16 mouse cellular contexts compared by ENCODE assay signal in genomic region chr6:48063940-48064339, GRCm38 (mm10). TPM values are rescaled to one million over a fixed set of nuclear protein-coding genes. Genes with fewer than 3 reads are reported as not detected.
DNase-seq lines count a peak whose midpoint lies in the region; ATAC-seq and TF ChIP-seq lines count a peak whose summit lies in the region.
"Had no signal": no experiment of that assay in that cellular context is flagged by ENCODE, and none has a peak within 500 bp of the region (broad histone marks: within the 10 kb centered on the region; RNA-seq: fewer than 3 reads in every experiment).

No protein-coding gene starts in this region.

- H3K27ac ChIP-seq in hindbrain, postnatal 0 days: no peak overlapping the region
- H3K27ac ChIP-seq in hindbrain, embryonic 14.5 days: no peak overlapping the region
- H3K27ac ChIP-seq in ES-E14 (ENCODE audit: insufficient read depth, low read depth, low read length, poor library complexity, severe bottlenecking): no peak overlapping the region
- H3K27ac ChIP-seq in midbrain, embryonic 15.5 days: no peak overlapping the region
- H3K27ac ChIP-seq: layer of hippocampus, adult 2 months had no signal

- no peaks in the 10 kb centered on the region for H3K27me3 ChIP-seq in hindbrain, postnatal 0 days (ENCODE audit: insufficient read depth, low read length)
- no peaks in the 10 kb centered on the region for H3K27me3 ChIP-seq in hindbrain, embryonic 14.5 days (ENCODE audit: control insufficient read depth, insufficient read depth, low read length)
- no peaks in the 10 kb centered on the region for H3K27me3 ChIP-seq in megakaryocyte, embryonic 14.5 days (replicated peaks)
- H3K27me3 ChIP-seq in midbrain, embryonic 15.5 days (replicated peaks): no peaks in the 10 kb centered on the region

- DNase-seq in hindbrain, postnatal 0 days (ENCODE audit: low spot score): no peak
- no peak for DNase-seq in hindbrain, embryonic 14.5 days (ENCODE audit: low spot score)
- DNase-seq in ES-E14 (ENCODE audit: low read depth, low spot score): no peak
- no peak for DNase-seq in cerebellum, postnatal 14 days
- no peak for DNase-seq in liver
- DNase-seq: adrenal gland, adult 8-10 months; cerebellum, adult 9-10 months; heart, postnatal 14 days; kidney, adult 2 months; lung, postnatal 36 days; thymus, postnatal 4 days had no signal

- no peaks in the 10 kb centered on the region for H3K9me3 ChIP-seq in hindbrain, postnatal 0 days (ENCODE audit: low read length)
- H3K9me3 ChIP-seq in hindbrain, embryonic 14.5 days (ENCODE audit: control insufficient read depth, low read length): no peaks in the 10 kb centered on the region
- no peaks in the 10 kb centered on the region for H3K9me3 ChIP-seq in megakaryocyte, embryonic 14.5 days
- H3K9me3 ChIP-seq in ES-E14 (ENCODE audit: control insufficient read depth, insufficient read depth, low read depth, low read length): no peaks in the 10 kb centered on the region
- no peaks in the 10 kb centered on the region for H3K9me3 ChIP-seq in midbrain, embryonic 15.5 days

- H3K9ac ChIP-seq in hindbrain, postnatal 0 days (replicated peaks; ENCODE audit: low read length): no peak overlapping the region
- H3K9ac ChIP-seq in hindbrain, embryonic 14.5 days: no peak overlapping the region
- H3K9ac ChIP-seq in ES-E14 (ENCODE audit: insufficient read depth, low read depth, low read length, poor library complexity, severe bottlenecking): peak overlapping the region; percentile 69
- no peak overlapping the region for H3K9ac ChIP-seq in midbrain, embryonic 15.5 days

- H3K4me3 ChIP-seq in hindbrain, postnatal 0 days (ENCODE audit: low read length): no peak overlapping the region
- no peak overlapping the region for H3K4me3 ChIP-seq in hindbrain, embryonic 14.5 days (replicated peaks; ENCODE audit: low read length)
- peak overlapping the region; percentile 56 for H3K4me3 ChIP-seq in megakaryocyte, embryonic 14.5 days (replicated peaks)
- peak overlapping the region; percentile 69 to 72 for H3K4me3 ChIP-seq in ES-E14 (ENCODE audit: insufficient read depth in 1 of 2, low read depth in 1 of 2, low read length in 2 of 2, poor library complexity in 1 of 2, severe bottlenecking in 1 of 2)
- no peak overlapping the region for H3K4me3 ChIP-seq in midbrain, embryonic 15.5 days
- H3K4me3 ChIP-seq: layer of hippocampus, adult 2 months had no signal

- no peaks in the 10 kb centered on the region for H3K4me1 ChIP-seq in hindbrain, postnatal 0 days (ENCODE audit: insufficient read depth, low read length)
- no peaks in the 10 kb centered on the region for H3K4me1 ChIP-seq in hindbrain, embryonic 14.5 days (replicated peaks; ENCODE audit: control insufficient read depth, insufficient read depth, low read length)
- H3K4me1 ChIP-seq in megakaryocyte, embryonic 14.5 days: peaks cover 18% of the 10 kb centered on the region
- H3K4me1 ChIP-seq in ES-E14 (ENCODE audit: control insufficient read depth in 2 of 2, insufficient read depth in 2 of 2, low read length in 2 of 2, poor library complexity in 1 of 2): peaks cover 0 to 6% of the 10 kb centered on the region in 2 experiments; a peak in 3 of 4 replicates
- no peaks in the 10 kb centered on the region for H3K4me1 ChIP-seq in midbrain, embryonic 15.5 days

- peak; percentile 18 for ATAC-seq in hindbrain, postnatal 0 days
- ATAC-seq in hindbrain, embryonic 14.5 days (ENCODE audit: low FRiP score): no peak
- ATAC-seq in megakaryocyte, adult 5-6 weeks (ENCODE audit: poor library complexity, severe bottlenecking): no peak
- ATAC-seq in midbrain, embryonic 15.5 days (replicated peaks): peak; percentile 34

- no peak overlapping the region for H3K4me2 ChIP-seq in hindbrain, postnatal 0 days (ENCODE audit: low read depth, low read length)
- H3K4me2 ChIP-seq in hindbrain, embryonic 14.5 days (replicated peaks): no peak overlapping the region
- H3K4me2 ChIP-seq in midbrain, embryonic 15.5 days: no peak overlapping the region
- H3K4me2 ChIP-seq: liver, embryonic 11.5 days had no signal

- in situ Hi-C loops in ES-E14 (cut with MboI; ENCODE audit: low sequenced_read_pairs in 2 of 2, unreplicated experiment in 2 of 2): no loop called here

- TF ChIP-seq CTCF in hindbrain, postnatal 0 days (IDR thresholded peaks at IDR 0.05; ENCODE audit: low read depth): no peak

- WGBS in hindbrain, postnatal 0 days: 96% methylated on average over 28 of the region's 28 CpGs
- WGBS in hindbrain, embryonic 14.5 days: 95% methylated on average over 28 of the region's 28 CpGs
- 95% methylated on average over 28 of the region's 28 CpGs for WGBS in midbrain, embryonic 15.5 days

- H3K36me3 ChIP-seq in hindbrain, postnatal 0 days (ENCODE audit: insufficient read depth, low read length): peaks cover 50% of the 10 kb centered on the region
- peaks cover 79% of the 10 kb centered on the region for H3K36me3 ChIP-seq in hindbrain, embryonic 14.5 days (replicated peaks; ENCODE audit: control insufficient read depth, insufficient read depth)
- peaks cover 78% of the 10 kb centered on the region for H3K36me3 ChIP-seq in megakaryocyte, embryonic 14.5 days (replicated peaks; ENCODE audit: low read length)
- peaks cover 9% of the 10 kb centered on the region for H3K36me3 ChIP-seq in ES-E14 (ENCODE audit: control insufficient read depth, insufficient read depth, low read length, poor library complexity, severe bottlenecking)
- H3K36me3 ChIP-seq in midbrain, embryonic 15.5 days (replicated peaks): peaks cover 31% of the 10 kb centered on the region

TF ChIP-seq in ES-E14, 5 proteins besides CTCF, POLR2A, EP300 and RAD21:
- TF ChIP-seq MAFK (IDR thresholded peaks at IDR 0.05; ENCODE audit: insufficient read depth, low read depth, low read length): no peak

RNA-seq across cellular contexts. Expression of gene Zfp777, which starts 15.2 kb away (rescaled TPM):
- 33.6 and 47.7 TPM in 2 replicates for total RNA-seq in hindbrain, postnatal 0 days (2014; rRNA removed)
- 15.4 and 16.2 TPM in 2 replicates for polyA plus RNA-seq in hindbrain, postnatal 0 days (2015; fragmentation: Nextera tagmentation; extraction: Ambion mirVana)
- 12.2 and 12.7 TPM in 2 replicates for polyA plus RNA-seq in hindbrain, embryonic 14.5 days (2014; fragmentation: Nextera tagmentation; extraction: Ambion mirVana)
- 27.0 and 39.0 TPM in 2 replicates for polyA plus RNA-seq in megakaryocyte, embryonic 14.5 days (2012; ENCODE audit: insufficient read depth, low replicate concordance)
- total RNA-seq in megakaryocyte, adult 5-6 weeks (2015): 5.3 and 5.9 TPM in 2 replicates
- total RNA-seq in megakaryocyte, adult 5-6 weeks (2017): 8.9 and 9.7 TPM in 2 replicates
- 13.9 and 18.2 TPM in 2 replicates for total RNA-seq in ES-E14 (2012; rRNA removed)
- polyA plus RNA-seq in midbrain, embryonic 15.5 days (2015; fragmentation: Nextera tagmentation; extraction: Ambion mirVana): 13.9 and 15.1 TPM in 2 replicates

RNA-seq across cellular contexts. Expression of gene Zfp746, which starts 22.5 kb away (rescaled TPM):
- 34.3 and 35.9 TPM in 2 replicates for total RNA-seq in hindbrain, postnatal 0 days (2014; rRNA removed)
- 15.3 and 16.4 TPM in 2 replicates for polyA plus RNA-seq in hindbrain, postnatal 0 days (2015; fragmentation: Nextera tagmentation; extraction: Ambion mirVana)
- polyA plus RNA-seq in hindbrain, embryonic 14.5 days (2014; fragmentation: Nextera tagmentation; extraction: Ambion mirVana): 23.4 and 25.7 TPM in 2 replicates
- 11.5 and 30.0 TPM in 2 replicates for polyA plus RNA-seq in megakaryocyte, embryonic 14.5 days (2012; ENCODE audit: insufficient read depth, low replicate concordance)
- 24.1 and 28.7 TPM in 2 replicates for total RNA-seq in megakaryocyte, adult 5-6 weeks (2015)
- total RNA-seq in megakaryocyte, adult 5-6 weeks (2017): 14.9 and 20.9 TPM in 2 replicates
- total RNA-seq in ES-E14 (2012; rRNA removed): 14.1 and 14.8 TPM in 2 replicates
- polyA plus RNA-seq in midbrain, embryonic 15.5 days (2015; fragmentation: Nextera tagmentation; extraction: Ambion mirVana): 22.4 and 26.3 TPM in 2 replicates

Comparison
In these comparisons a context has a peak if more than half of its experiments do, and no peak if none do; other contexts are left out.
1. ATAC-seq: peak in hindbrain, postnatal 0 days (single experiment) and midbrain, embryonic 15.5 days (single experiment); none in hindbrain, embryonic 14.5 days (single experiment) and megakaryocyte, adult 5-6 weeks (single experiment).
2. H3K4me3 ChIP-seq: peak in megakaryocyte, embryonic 14.5 days (single experiment) and ES-E14 (2 of 2); none in hindbrain, postnatal 0 days (single experiment), hindbrain, embryonic 14.5 days (single experiment) and midbrain, embryonic 15.5 days (single experiment).